Mouse (Mus musculus) retina, embryonic 14.5 days (tissue): ENCODE data around the gene Rbm48.

ENCODE experiments used
- DNase-seq: peaks from one replicate; pipeline ENCODE4 v3.0.0-alpha.2; 2015; ENCODE audit warnings: low spot score

Gene Rbm48

GRCm38 (mm10) chr5:3546226-3546625 lies 50.2 kb downstream of the Rbm48 start:
- no peak for DNase-seq

- no peak for DNase-seq
Observed at GRCm38 (mm10) chr5:3544480-3544769, 52.0 kb downstream of the Rbm48 start.

- peak; percentile 97 for DNase-seq
Observed at GRCm38 (mm10) chr5:3543629-3544479, 52.5 kb downstream of the Rbm48 start, which contains the start of gene Fam133b. Gene Fam133b (plus strand): TSS chr5:3543833.

DNA sequence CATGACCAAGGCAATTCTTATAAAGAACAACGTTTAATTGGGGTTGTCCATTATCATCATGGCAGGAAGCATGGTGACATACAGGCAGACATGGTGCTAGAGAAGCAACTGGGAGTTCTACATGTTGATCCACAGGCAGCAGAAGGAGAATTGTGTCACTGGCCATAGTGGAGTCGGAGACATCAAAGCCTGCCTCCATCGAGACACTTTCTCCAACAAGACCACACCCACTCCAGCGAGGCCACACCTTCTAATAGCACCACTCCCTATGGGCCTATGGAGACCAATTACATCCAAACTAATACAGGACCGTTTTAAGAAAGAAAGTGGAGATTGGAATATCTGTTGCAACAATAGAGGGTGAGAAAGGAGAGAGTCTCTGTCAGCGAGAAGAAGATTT lies 54.5 kb downstream of the Rbm48 start:
- DNase-seq: no peak

GRCm38 (mm10) chr5:3538505-3539472 lies 57.6 kb downstream of the Rbm48 start:
- no peak for DNase-seq

GRCm38 (mm10) chr5:3536592-3537212 lies 59.7 kb downstream of the Rbm48 start:
- DNase-seq: no peak
